Mouse (Mus musculus) midbrain, embryonic 11.5 days (tissue): ENCODE data around the gene Cd22. TPM values are rescaled to one million over a fixed set of nuclear protein-coding genes. Genes with fewer than 3 reads are reported as not detected.

Experiments
- ATAC-seq: fragments of 200-750 bp; cut with Nextera tagmentation; 2 replicates; pipeline ENCODE4 v1.8.0; 2017; ENCODE audit warnings: moderate TSS enrichment, moderate library complexity; ENCODE audit not compliant: low FRiP score
- DNase-seq: peaks from one replicate; pipeline ENCODE4 v3.0.0; 2015; ENCODE audit warnings: low spot score; ENCODE audit errors: missing footprints
- H3K27ac ChIP-seq: fragments of 300-500 bp; sonication (generic); 2 replicates; pipeline ENCODE4 v1.5.1; 2014; ENCODE audit warnings: low read depth, low read length
- H3K27me3 ChIP-seq: fragments of 300-500 bp; sonication (generic); 2 replicates; pipeline ENCODE4 v1.6.1; 2014; ENCODE audit warnings: mild to moderate bottlenecking, low read length, moderate library complexity, mixed read lengths; ENCODE audit not compliant: control insufficient read depth, insufficient read depth
- H3K36me3 ChIP-seq: fragments of 300-500 bp; sonication (generic); 2 replicates; pipeline ENCODE4 v1.6.1; 2014; ENCODE audit warnings: mild to moderate bottlenecking, low read length, moderate library complexity, mixed read lengths; ENCODE audit not compliant: control insufficient read depth, insufficient read depth
- H3K4me1 ChIP-seq: fragments of 300-500 bp; sonication (generic); 2 replicates; pipeline ENCODE4 v1.6.1; 2014; ENCODE audit warnings: low read length; ENCODE audit not compliant: control insufficient read depth, insufficient read depth
- H3K4me2 ChIP-seq: fragments of 300-500 bp; sonication (generic); 2 replicates; pipeline ENCODE4 v1.6.1; 2014; ENCODE audit warnings: mild to moderate bottlenecking, moderate library complexity
- H3K4me3 ChIP-seq: fragments of 300-500 bp; sonication (generic); 2 replicates; pipeline ENCODE4 v1.5.1; 2014; ENCODE audit warnings: low read depth, low read length
- H3K9ac ChIP-seq: fragments of 300-500 bp; sonication (generic); 2 replicates; pipeline ENCODE4 v1.6.1; 2014; ENCODE audit warnings: low read length
- H3K9me3 ChIP-seq: fragments of 300-500 bp; sonication (generic); 2 replicates; pipeline ENCODE4 v1.6.1; 2016; ENCODE audit warnings: low read length; ENCODE audit not compliant: control insufficient read depth
- WGBS: fragments of 180-500 bp; shearing (Covaris S2); extraction: QIAGEN DNeasy Blood & Tissue Kit; methylation state at CpG from one replicate; pipeline ENCODE4 v1.1.7; 2014; 5-methylcytosine and 5-hydroxymethylcytosine counted together
- polyA plus RNA-seq: library from polyadenylated mRNA; unstranded; fragments of >200 nt; fragmentation: Nextera tagmentation; extraction: Ambion mirVana; gene quantifications from 2 replicates; pipeline ENCODE4 v1.2.1, GENCODE M21; 2014

Gene Cd22
- polyA plus RNA-seq, 1 experiment from 2014 or later = not detected

- Histone ChIP-seq H3K9ac (no peak overlapping the region), H3K4me2 (no peak overlapping the region), H3K27ac (no peak overlapping the region), H3K4me1 (no peaks in the 10 kb centered on the region), H3K4me3 (no peak overlapping the region), H3K27me3 (no peaks in the 10 kb centered on the region), H3K9me3 (no peaks in the 10 kb centered on the region), H3K36me3 (no peaks in the 10 kb centered on the region)
- WGBS = 89% methylated on average over 4 of the region's 4 CpGs
- ATAC-seq (no peak), DNase-seq (no peak)
Observed at GRCm38 (mm10) chr7:30886852-30887251, 6.7 kb upstream of the Cd22 start.

DNA sequence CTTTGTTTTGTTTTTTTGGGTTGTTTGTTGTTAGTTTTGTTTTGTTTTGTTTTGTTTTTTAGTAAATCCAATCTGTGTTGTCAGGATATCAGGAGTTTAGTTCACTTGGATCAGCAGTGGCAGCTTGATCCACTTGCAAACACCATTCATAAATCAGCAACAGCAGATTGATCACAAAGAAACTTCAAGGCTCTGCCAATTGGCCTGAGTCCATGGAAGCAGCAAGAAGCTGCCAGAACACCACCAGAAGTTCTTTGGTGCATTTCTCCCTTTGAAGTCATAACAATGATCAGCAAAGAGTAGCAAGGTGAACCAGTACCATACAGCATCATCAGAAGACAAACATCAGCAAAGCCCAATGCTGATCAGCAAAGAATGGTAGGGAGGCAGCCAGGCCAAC is 3.9 kb upstream of the Cd22 start:
- ATAC-seq = no peak
- Histone ChIP-seq H3K4me2 (no peak overlapping the region), H3K27ac (no peak overlapping the region)

DNA sequence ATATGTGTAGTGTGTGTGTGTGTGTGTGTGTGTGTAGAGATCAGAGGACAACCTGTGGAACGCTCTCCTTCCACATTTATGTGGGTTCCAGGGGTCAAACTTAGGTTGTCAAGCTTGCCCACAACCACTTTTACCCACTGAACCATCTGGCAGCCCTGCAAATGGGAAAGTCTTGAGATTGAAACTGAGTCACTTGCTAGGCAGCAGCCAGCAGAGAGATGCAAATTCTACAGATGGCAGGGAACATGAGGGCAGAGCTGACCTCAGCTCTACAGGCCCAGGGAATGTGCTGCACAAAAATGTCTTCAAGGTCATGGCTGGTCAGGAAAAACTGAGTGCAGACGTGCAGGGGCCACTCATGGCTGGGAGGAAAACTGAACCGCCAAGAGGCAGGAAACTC is 1.2 kb upstream of the Cd22 start:
- 89% methylated on average over 3 of the region's 3 CpGs for WGBS
- Histone ChIP-seq H3K27ac (no peak overlapping the region), H3K4me3 (no peak overlapping the region), H3K9ac (no peak overlapping the region), H3K4me1 (no peaks in the 10 kb centered on the region), H3K4me2 (no peak overlapping the region), H3K9me3 (no peaks in the 10 kb centered on the region), H3K27me3 (no peaks in the 10 kb centered on the region), H3K36me3 (no peaks in the 10 kb centered on the region)
- no peak for ATAC-seq
- no peak for DNase-seq

More for the DNA sequence above, 3.9 kb upstream of the Cd22 start:
- no peak for DNase-seq
- no peaks in the 10 kb centered on the region for H3K36me3 ChIP-seq
- no peaks in the 10 kb centered on the region for H3K4me1 ChIP-seq
- H3K4me3 ChIP-seq = no peak overlapping the region
- no peak overlapping the region for H3K9ac ChIP-seq
- no peaks in the 10 kb centered on the region for H3K27me3 ChIP-seq
- no peaks in the 10 kb centered on the region for H3K9me3 ChIP-seq

DNA sequence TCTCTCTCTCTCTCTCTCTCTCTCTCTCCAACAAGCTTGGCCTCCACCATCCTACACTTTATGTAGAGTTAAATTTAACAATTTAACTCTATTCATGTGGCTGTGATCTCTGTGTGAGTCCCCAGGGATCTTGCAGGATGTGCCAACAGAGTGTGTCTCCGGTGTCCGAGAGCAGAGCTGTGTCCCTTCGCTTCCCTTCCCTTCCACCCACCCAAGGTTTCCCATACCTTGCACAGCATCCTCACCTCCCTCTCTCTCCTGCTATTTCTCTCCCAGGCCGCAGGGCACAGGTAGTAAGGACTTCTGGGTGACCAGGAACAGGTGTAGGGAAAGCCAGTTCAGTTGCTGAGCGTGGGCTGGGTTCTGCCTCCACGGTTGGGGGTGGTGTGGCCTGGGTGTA is 1.2 kb downstream of the Cd22 start:
- no peak overlapping the region for H3K27ac ChIP-seq
- ATAC-seq (no peak), DNase-seq (no peak)
- no peaks in the 10 kb centered on the region for H3K27me3 ChIP-seq
- WGBS = 85% methylated on average over 6 of the region's 6 CpGs
- no peak overlapping the region for H3K9ac ChIP-seq
- no peak overlapping the region for H3K4me3 ChIP-seq
- H3K9me3 ChIP-seq = no peaks in the 10 kb centered on the region
- H3K36me3 ChIP-seq = no peaks in the 10 kb centered on the region
- H3K4me2 ChIP-seq = no peak overlapping the region
- H3K4me1 ChIP-seq = no peaks in the 10 kb centered on the region

DNA sequence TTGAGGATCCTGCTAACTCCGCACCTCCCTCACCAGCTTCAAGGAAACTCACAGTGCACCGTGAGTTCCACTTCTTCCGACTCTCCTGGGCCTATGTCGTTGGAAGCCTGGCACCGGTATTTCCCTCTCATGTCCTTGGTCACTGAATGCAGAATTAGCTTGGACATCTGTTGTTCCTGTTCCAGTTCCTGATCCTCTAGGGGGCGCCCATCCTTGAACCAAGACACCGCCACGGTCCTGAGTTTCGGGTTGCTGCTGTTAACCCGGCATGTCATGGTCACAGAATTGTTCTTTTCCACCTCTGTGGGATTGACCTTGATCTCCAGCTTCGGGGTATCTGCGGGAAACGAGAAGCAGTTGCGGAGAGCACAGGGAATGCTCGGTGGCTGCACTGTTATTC is 7.1 kb downstream of the Cd22 start:
- ATAC-seq (no peak), DNase-seq (peak; percentile 92)
- WGBS = 32% methylated on average over 15 of the region's 15 CpGs
- Histone ChIP-seq H3K4me3 (no peak overlapping the region), H3K27me3 (no peaks in the 10 kb centered on the region), H3K9me3 (no peaks in the 10 kb centered on the region), H3K9ac (no peak overlapping the region), H3K27ac (no peak overlapping the region), H3K4me2 (no peak overlapping the region), H3K36me3 (no peaks in the 10 kb centered on the region), H3K4me1 (no peaks in the 10 kb centered on the region)

GRCm38 (mm10) chr7:30863386-30863785 is 16.8 kb downstream of the Cd22 start:
- ATAC-seq (no peak), DNase-seq (no peak)
- WGBS = 65% methylated on average over 8 of the region's 8 CpGs

DNA sequence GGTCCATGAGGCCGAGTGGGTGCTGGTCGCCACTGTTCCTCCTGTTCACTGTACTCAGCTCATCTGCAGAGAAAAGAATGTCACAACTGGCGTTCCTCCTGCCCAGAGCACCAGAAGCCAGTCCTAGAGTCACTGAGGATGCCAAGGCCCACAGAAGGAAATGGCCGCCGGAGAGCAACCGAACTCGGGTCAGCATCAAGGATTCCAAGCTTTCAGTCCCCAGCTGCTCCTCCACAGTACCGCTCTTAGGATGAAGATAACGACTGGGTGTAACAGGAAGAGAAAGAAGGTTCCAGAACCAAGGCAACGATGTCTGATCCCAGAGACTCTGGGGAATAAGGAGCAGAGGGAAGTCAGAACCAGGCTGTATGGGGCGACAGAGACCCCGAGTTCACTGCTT is 18.7 kb downstream of the Cd22 start, which contains the start of gene Ffar1:
Gene Ffar1 (minus strand): TSS at position 101 of the 400 bp plus-strand sequence.
- no peak for ATAC-seq
- no peaks in the 10 kb centered on the region for H3K36me3 ChIP-seq
- H3K27me3 ChIP-seq = no peaks in the 10 kb centered on the region
- no peak within 1 kb of the TSS for H3K4me3 ChIP-seq
- no peak within 1 kb of the TSS for H3K4me2 ChIP-seq
- H3K4me1 ChIP-seq = no peaks in the 10 kb centered on the region
- WGBS = 88% methylated on average over 12 of the region's 12 CpGs
- H3K9me3 ChIP-seq = no peaks in the 10 kb centered on the region
- DNase-seq = no peak
- no peak within 1 kb of the TSS for H3K27ac ChIP-seq
- H3K9ac ChIP-seq = peak within 1 kb of the TSS; percentile 9; the same call in 1 of the 2 replicates

More at GRCm38 (mm10) chr7:30863386-30863785, 16.8 kb downstream of the Cd22 start:
- Histone ChIP-seq H3K4me1 (no peaks in the 10 kb centered on the region), H3K9me3 (no peaks in the 10 kb centered on the region), H3K9ac (no peak overlapping the region), H3K4me2 (no peak overlapping the region), H3K27ac (no peak overlapping the region), H3K4me3 (no peak overlapping the region), H3K36me3 (no peaks in the 10 kb centered on the region), H3K27me3 (no peaks in the 10 kb centered on the region)

- Histone ChIP-seq H3K9ac (peak overlapping the region; percentile 36; the same call in 1 of the 2 replicates), H3K36me3 (no peaks in the 10 kb centered on the region), H3K4me2 (peak overlapping the region; percentile 40), H3K27ac (no peak overlapping the region), H3K4me3 (0 out of 2 replicates have a peak overlapping the region, but pooled peaks have one; percentile 7), H3K4me1 (no peaks in the 10 kb centered on the region), H3K9me3 (no peaks in the 10 kb centered on the region), H3K27me3 (no peaks in the 10 kb centered on the region)
- DNase-seq (peak; percentile 95), ATAC-seq (peak; percentile 77)
- WGBS = 19% methylated on average over 15 of the region's 16 CpGs
Observed at GRCm38 (mm10) chr7:30859635-30860402, 20.3 kb downstream of the Cd22 start.

DNA sequence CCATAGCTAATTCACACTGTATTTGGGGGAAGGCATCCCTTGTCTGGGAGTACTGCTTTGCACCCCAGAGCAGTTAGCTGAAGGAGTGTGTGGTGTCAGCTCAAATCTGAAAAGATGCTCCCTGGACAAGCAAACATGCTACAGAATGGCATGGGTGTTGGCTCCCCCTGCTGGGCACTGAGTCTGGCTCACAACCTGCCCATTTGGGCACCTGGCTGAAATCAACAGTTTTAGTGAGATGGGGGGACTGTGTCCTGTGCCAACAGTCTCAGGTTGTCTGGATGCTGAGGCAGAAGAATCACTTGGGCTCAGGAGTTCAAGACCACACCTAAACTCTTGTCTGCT is 20.9 kb downstream of the Cd22 start:
- H3K4me2 ChIP-seq = no peak overlapping the region
- peak; percentile 54 for ATAC-seq

More for the DNA sequence above, 20.9 kb downstream of the Cd22 start:
- DNase-seq = peak; percentile 91
- H3K9ac ChIP-seq = no peak overlapping the region
- no peaks in the 10 kb centered on the region for H3K27me3 ChIP-seq
- no peak overlapping the region for H3K27ac ChIP-seq
- H3K9me3 ChIP-seq = no peaks in the 10 kb centered on the region
- H3K4me1 ChIP-seq = no peaks in the 10 kb centered on the region
- no peak overlapping the region for H3K4me3 ChIP-seq
- no peaks in the 10 kb centered on the region for H3K36me3 ChIP-seq
